Mouse (Mus musculus): Measurements from ENCODE around the gene Retn.

Gene Retn

DNA sequence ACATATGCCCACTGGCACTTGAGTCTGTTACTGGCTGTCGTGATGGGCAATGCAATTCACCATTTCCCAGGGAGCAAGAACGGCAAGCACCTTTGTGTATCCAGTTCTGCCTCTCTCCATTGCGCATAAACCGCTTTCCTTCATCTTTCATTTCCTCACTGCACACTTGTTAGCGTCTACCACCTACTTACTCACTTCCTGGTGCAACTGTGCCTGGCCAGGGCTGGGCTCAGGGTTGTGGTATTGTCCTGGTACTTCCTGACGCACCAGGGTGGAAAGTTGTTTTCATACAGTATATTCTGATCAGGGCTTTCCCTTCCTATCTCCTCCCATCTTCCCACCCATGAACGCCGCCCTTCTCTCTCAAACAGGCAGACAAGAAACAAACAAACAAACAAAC, 5.3 kb downstream of the Retn start:
- DNase-seq (ENCODE audit: low read depth) = no peak

DNA sequence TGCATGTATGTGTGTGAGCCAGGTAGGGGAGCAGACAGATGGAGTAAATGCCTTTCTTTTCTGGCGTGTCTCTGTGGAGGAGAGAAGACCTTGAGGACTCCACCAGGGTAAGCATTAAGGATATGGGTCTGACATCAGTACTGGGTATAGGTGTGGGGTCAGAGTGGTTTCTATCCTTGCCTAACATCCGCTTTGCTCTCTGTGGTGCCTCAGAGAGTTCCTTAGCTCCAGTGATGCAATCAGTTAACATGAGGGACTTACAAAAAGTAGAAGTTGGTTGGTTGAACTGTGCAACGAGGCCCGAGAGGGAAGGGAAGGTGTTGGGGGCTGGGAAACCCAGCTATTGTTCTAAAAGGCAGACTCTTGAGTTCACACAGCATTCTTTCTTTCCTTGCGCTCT, 8.8 kb downstream of the Retn start:
- no peak for DNase-seq (ENCODE audit: low read depth)

DNA sequence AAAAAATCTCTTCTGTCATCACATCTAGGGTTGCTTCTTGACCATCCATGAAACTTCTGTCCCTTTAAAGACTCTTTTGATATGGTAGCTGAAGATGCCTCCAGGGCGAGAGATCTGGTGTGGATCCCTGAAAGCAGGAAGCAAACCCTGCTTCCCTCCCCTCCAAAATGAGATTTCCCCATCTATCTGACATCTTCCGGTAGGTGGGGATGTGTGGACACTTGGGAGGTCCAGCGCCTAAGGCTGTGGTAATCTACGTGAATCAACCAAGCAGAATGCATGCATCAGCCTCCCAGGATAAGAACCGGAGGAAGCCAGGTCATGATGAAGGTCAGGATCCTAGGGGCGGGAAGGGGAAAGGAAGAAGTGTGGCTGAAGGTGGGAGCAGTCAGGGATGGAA, 9.9 kb downstream of the Retn start, which contains the start of gene Mcemp1:
Gene Mcemp1 (plus strand): TSS at position 248 of the 400 bp plus-strand sequence.
- peak; percentile 30 for DNase-seq (ENCODE audit: low read depth)

DNA sequence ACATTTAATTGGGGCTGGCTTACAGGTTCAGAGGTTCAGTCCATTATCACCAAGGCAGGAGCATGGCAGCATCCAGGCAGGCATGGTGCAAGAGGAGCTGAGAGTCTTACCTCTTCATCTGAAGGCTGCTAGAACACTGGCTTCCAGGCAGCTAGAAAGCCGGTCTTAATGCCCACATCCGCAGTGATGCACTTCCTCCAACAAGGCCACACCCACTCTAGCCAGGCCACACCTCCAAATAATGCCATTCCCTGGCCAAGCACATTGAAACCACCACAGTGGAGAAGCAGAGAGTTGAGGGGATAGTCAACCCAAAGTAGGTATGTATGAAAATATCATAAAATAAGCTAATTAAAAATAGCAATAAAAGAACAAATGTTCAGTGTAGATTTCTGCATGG, 14.8 kb downstream of the Retn start:
- DNase-seq (ENCODE audit: low read depth) = no peak

DNA sequence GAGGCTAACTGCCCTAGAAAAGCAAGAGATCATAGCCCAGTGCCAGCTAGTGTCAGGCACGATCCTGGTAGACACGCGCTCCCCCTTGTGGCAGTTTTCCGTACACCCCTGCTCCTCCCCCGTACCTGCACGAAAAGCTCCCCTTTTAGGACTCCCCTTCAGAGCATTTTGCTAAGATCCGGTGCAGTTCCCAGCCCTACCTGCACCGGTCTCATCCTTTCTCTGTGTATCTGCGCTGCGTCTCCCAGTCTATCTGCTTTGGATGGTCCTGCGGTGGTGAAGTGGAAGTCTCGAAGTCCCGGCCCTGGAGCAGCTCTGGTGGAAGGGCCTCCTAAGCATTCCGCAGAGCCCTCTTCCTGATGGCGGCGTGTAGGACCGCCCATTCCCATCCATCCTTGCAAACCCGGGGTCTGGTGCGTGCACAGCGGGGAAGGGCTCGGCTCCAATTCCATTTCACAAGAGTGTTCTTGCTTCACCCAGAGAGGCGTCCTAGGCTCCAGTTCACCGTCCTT, 16.5 kb downstream of the Retn start, which contains the start of gene Fcor:
Gene Fcor (minus strand): TSS at position 383 of the 512 bp plus-strand sequence.
- peak; percentile 94 for DNase-seq (ENCODE audit: low read depth)

DNA sequence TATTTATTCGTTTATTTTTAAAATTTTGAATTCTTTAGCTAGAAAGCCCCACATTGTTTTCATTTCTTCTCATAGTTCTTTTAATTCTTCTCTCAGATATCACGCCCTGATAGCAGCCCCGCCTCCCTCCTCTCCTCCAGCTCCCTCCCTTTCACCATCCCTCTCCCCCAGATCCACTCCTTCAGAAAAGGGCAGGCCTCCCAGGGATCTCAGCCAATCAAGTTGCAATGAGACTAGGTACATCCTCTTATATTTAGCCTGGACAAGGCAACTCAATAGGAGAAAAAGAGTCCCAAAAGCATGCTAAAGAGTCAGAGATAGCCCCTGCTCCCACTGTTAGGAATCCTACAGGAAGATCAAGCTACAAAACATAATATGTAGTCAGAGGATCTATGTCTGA, 19.1 kb downstream of the Retn start:
- peak; percentile 50 for DNase-seq (ENCODE audit: low read depth)

DNA sequence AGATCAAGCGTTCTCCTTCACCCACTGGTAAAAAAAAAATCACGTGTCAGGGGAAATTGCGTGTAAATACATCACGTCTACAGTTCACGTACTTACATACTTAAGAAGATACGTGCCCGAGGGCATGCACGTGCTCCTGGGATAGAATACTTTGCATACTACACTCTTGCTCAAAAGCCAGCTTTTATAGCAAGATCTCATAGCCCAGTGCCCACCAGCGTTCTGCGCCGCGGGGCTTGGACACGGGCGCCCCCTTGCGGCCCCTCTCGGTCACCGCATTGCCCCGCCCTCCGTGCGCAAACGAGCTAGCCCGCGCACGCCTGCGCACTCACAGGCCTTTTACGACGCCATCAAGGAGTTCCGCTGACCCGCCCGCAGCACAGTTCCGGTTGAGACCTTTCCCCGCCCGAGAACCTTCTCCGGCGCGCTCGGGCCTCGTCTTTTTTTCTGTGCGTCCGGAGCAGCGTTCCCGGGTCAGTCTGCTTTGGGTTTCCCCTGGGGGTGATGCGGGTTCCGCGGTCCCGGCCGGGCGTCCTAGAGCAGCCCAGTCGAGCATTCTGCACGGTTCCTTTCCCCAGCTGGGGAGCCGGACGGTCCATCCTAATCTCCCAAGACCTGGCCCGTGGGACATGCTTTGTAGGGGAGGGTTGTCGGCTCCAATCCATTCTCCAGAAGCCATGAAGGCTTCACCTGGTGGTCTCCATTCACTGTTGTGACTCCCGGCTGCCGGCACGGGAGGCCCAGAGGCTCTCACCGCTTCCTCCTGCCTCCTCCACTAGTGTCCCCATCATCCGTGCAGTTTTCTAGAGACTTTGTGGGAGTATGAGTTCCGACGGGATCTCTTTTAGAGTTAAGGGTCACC, 20.8 kb downstream of the Retn start, which contains the start of gene Trappc5:
Gene Trappc5 (plus strand): TSS at position 169 of the 862 bp plus-strand sequence.
- peak; percentile 98 for DNase-seq (ENCODE audit: low read depth)

DNA sequence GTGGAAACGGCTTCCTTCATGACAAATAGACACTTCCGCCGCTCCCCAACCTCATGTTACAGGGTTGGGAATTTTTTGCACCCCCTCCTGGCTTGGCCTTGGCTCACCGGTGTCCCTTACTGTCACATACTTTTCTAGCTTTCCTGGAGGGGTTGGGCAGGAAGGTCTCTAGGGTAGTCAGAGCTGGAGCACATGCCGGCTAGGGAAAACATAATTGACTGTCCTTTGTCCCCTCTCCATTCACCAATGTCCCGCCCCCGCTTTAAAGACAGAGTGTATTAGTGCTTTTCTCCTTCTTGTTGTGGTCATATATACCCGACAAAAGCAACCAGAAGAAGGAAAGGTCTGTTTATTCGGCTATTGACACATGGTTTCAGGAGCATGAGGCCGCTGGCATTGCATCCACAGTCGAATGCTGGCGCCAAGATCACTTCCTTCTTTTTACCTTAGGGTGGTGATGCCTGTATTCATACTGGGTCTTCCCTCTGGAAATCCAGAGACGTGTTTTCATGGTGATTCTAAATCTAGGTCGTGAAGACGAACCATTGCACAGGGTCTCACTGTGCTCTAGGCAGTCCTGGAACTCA, 21.5 kb downstream of the Retn start:
- no peak for DNase-seq (ENCODE audit: low read depth)

DNA sequence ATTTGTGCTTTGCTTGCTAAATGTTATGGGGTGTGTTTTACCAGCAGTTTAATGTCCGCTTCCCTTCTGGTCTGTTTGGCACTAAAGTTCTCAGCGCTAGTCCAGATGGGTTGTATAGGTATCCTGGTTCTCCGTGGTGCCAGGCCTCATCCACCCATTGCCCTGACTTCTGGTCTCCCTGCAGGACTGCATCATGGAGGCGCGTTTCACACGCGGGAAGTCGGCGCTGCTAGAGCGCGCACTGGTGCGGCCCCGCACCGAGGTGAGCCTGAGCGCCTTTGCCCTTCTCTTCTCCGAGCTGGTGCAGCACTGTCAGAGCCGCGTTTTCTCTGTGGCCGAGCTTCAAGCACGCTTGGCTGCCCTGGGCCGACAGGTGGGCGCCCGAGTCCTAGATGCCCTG, 23.3 kb downstream of the Retn start:
- no peak for DNase-seq (ENCODE audit: low read depth)

DNA sequence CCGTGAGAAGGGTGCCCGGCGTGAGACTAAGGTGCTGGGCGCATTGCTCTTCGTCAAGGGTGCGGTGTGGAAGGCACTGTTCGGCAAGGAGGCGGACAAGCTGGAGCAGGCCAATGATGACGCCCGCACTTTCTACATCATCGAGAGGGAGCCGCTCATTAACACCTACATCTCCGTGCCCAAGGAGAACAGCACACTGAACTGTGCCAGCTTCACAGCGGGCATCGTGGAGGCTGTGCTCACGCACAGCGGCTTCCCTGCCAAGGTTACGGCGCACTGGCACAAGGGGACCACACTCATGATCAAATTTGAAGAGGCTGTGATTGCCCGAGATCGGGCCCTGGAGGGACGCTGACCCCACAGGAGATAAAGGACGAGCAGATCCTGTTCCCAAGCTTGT, 23.7 kb downstream of the Retn start:
- no peak for DNase-seq (ENCODE audit: low read depth)

DNA sequence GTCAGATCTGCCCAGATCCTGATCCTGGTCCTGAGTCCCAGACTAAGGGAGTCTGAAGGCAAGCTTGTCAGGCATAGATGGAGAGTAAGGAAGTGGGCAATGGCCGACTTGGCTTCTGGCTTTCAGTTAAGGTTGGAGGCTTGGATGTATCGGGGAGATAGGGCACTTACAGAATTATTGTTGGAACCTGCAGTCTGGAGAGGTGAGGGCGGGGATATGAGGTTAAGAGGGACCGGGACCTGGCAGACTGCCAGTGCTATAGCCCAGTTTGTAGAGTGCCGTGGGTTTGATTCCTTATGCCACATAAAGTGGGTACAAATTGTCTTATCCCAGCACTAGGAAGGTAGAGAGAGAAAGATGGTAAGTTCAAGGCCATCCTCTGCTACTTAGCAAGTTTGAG, 24.1 kb downstream of the Retn start:
- no peak for DNase-seq (ENCODE audit: low read depth)

DNA sequence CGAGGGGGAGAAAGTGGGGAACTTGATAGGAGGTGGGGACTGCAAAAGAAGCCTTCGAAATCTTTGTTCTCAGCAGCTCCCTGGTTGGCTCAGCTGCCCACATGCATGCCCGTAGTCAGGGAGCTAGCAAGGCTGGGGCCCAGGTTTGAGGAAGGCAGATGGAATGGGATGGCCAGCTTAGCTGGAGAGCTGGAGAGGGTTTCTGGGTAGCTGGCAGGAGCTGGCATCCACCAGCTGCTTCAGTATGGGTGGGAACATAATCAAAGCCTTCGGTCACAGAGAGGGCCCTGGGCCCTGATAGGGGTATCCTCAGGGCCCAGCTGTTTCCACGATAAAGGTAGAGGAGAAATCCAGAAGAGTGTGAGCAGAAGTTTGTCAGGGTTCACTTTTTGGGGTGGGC, 26.9 kb downstream of the Retn start:
- no peak for DNase-seq (ENCODE audit: low read depth)

DNA sequence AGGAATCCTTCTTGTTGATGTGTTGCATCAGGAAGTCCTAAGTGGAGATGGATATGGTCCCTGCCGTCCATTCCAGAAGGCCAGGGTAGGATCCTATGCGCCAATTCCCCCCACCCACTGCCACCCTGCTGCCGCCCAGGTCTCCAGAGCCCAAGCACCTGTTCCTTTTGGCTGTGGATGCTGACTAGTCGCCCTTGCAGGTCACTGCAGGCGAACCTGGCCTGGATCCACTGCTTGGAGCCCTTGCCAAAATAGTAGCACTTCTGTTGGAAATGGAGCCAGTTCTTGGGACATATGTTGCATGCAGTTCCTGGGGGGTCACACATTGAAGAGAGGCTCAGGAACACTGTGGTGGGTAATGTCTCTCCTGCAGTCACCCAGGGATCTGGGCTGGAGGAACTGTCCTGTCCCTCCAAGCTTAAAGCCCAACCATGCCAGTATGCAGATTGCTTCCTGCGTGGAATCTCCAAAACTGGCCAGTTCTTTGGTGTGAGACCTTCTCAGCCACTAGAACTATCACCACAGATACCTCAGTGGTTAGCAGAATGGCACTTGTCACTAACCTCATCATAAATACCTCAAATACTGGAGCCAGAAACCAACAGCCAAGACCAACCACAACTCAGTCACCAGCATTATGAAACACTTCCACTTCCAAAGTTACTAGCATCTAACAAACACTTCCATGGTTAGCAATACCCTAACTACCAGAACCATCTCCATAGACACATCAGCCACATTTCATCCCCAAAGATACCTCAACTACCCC, 28.0 kb downstream of the Retn start:
- no peak for DNase-seq (ENCODE audit: low read depth)

DNA sequence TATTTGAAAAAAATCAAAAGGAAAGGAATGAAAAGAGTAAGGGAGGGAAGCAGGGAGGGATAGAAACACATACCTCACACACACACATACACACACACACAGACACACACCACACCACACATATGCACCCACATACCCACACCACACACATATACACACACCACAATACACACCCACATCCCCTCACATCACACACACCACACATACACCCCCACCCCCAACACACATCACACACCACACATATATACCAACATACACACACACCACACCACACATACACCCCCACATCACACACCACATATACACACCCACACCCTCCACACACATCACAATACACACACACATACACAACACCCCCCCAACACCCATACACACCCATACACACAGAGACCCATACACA, 29.0 kb downstream of the Retn start:
- DNase-seq (ENCODE audit: low read depth) = no peak

DNA sequence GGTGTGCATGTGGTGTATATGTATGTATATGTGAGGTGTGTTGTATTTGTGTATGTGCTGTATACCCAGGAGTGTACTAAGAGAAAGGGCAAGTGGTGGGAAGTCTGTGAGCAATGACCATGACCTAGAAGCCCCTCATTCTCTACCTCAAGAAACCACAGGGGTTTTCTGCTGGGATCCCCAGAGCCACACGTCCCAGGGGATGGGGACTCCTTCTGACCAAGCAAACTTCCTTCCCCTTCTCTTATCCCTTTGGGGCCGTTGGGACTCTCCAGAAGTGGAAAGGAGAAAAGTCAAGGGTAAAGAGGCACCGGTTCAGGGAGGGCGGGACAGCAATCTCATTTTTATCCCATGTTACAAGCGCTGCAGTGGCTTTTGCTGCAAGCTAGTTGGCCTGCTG, 29.9 kb downstream of the Retn start:
- DNase-seq (ENCODE audit: low read depth) = no peak

DNA sequence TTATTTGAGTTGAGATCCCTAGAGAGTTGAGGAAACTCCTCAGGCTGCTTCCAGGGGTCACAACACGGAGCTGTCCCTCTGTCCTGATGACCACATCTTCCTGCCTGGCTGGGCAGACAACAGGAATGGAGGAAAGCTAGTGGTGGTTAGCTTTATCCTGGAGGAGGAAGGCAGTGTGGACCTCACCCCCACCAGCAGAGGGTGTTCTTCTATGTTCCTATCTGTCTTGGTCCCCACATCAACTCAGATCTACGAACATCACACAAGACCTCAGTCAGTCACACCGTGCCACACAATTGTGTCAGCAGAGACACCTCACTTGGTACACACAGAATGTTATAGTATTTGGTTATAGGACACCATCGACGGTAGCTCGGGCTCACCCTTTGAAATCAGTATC, 32.0 kb downstream of the Retn start:
- DNase-seq (ENCODE audit: low read depth) = no peak

DNA sequence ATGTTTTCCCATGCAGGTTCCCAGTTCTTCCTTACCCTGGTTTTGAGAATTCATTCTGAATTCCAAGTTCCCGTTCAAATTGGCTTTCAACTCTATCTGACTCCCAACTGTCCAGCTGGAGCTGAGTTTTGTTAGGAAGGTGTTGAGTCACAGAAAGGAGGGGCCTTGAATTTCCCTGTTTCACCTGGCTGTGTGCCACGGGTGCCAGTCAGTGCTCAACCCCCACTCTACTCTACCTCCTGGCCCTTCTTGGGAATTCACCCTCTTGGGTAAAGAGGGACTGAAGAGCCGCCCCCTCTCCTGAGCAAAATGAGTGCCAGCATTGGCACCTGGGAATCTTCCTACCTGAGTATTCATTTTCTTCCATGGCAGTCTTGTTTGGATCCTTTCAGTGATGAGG, 35.2 kb downstream of the Retn start:
- peak; percentile 43 for DNase-seq (ENCODE audit: low read depth)

DNA sequence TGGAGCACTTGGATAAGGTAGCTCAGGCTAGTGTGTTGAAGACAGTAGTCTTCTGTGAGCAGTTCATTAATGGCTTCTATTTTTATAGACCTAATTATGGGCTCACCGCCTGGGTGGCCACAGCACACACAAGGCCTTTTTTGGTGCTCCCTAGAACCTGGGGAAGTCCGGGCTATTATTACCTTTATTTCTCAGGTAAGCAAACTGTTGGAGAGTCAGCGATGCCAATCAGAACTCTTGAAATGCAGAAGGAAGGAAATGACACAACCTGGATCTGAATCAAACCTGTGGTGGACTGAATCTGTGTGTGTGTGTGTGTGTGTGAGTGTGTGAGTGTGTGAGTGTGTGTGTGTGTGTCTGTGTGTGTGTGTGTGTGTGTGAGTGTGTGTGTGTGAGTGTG, 38.6 kb downstream of the Retn start, which contains the start of gene Fcer2a:
Gene Fcer2a (minus strand): TSS at position 55 of the 400 bp plus-strand sequence.
- no peak for DNase-seq (ENCODE audit: low read depth)

DNA sequence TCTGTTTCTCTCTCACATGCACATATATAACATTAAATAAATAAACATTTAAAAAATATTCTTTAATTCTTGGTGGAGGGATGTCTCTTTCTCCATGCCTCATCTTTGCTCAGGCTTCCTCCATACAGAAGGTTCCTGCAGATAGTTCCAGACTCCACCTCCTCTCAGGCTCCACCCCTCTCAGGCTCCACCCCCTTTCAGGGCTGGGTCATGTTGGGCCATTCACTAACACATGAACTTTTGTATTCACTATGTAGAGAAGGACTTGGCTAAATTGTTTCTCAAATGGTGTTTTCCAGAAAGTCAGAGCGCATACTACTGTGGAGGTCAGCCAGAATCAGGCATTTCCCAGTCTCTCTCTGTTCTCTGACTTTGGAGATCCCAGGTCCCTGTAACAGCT, 45.9 kb downstream of the Retn start:
- DNase-seq (ENCODE audit: low read depth) = no peak

DNA sequence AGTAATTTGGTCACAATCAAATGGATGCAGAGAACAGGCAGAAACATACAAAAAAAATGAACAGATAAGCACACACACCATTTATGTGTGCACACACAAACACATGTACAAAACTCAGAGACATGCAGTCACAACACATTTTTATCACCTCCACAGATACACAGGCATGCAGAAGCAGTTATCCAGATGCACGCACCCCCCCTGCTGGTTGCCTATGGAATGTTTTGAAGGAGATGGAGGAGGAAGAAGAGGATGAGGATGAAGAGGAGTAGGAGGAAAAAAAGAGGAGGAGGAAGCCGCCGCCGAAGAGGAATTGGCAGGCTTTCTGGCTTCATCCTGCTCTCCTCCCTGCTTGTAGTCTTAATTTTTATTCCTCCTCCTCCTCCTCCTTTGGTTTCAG, 50.1 kb downstream of the Retn start:
- DNase-seq (ENCODE audit: low read depth) = peak; percentile 44

DNA sequence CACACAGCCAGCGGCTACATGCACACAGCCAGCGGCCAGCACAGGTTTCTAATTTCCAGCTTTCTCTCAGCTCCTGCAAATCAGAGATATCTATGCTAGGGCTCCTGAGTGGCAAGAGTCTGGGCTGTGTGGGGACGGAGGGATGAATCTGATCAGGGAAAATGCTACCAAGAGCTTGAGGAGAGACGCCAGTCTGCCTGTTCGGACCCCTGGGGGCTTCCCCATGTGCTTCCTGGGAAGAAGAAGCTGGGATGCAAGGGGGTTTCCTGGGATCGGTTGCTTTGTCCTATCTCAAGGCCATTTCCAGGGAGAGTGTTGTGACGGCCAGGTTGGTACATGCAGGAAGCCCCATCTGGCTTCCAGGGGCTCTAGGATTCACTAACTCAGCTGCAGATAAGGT, 52.0 kb downstream of the Retn start:
- DNase-seq (ENCODE audit: low read depth) = no peak

Data from NIH3T3 (cell line).